Mouse (Mus musculus) kidney, postnatal 0 days (tissue): Measurements from ENCODE around the gene Rgs10. TPM values are rescaled to one million over a fixed set of nuclear protein-coding genes. Genes with fewer than 3 reads are reported as not detected.

Source experiments
- ATAC-seq: fragments of 200-750 bp; cut with Nextera tagmentation; replicated peaks from 2 replicates; pipeline ENCODE4 v1.8.0; 2017; ENCODE audit warnings: low read depth, moderate number of reproducible peaks, moderate TSS enrichment, moderate library complexity; ENCODE audit not compliant: low FRiP score
- DNase-seq: peaks from one replicate; pipeline ENCODE4 v3.0.0-alpha.2; 2016; ENCODE audit warnings: low spot score
- H3K27ac ChIP-seq: fragments of 300-500 bp; sonication (generic); 2 replicates; pipeline ENCODE4 v1.5.1; 2014; ENCODE audit warnings: mild to moderate bottlenecking
- H3K27me3 ChIP-seq: fragments of 300-500 bp; sonication (generic); 2 replicates; pipeline ENCODE4 v1.6.1; 2014; ENCODE audit warnings: low read length, mixed read lengths; ENCODE audit not compliant: insufficient read depth
- H3K36me3 ChIP-seq: fragments of 300-500 bp; sonication (generic); 2 replicates; pipeline ENCODE4 v1.6.1; 2014; ENCODE audit warnings: low read length, mixed read lengths; ENCODE audit not compliant: insufficient read depth
- H3K4me1 ChIP-seq: fragments of 300-500 bp; sonication (generic); replicated peaks from 2 replicates; pipeline ENCODE4 v1.6.1; 2014; ENCODE audit warnings: antibody characterized with exemption, low read length, mixed read lengths; ENCODE audit not compliant: insufficient read depth
- H3K4me2 ChIP-seq: fragments of 300-500 bp; sonication (generic); 2 replicates; pipeline ENCODE4 v1.6.1; 2014; ENCODE audit warnings: mild to moderate bottlenecking, low read length, moderate library complexity, mixed read lengths
- H3K4me3 ChIP-seq: fragments of 300-500 bp; sonication (generic); replicated peaks from 2 replicates; pipeline ENCODE4 v1.5.1; 2014; ENCODE audit warnings: low read depth, low read length
- H3K9ac ChIP-seq: fragments of 300-500 bp; sonication (generic); 2 replicates; pipeline ENCODE4 v1.6.1; 2014; ENCODE audit warnings: low read depth, low read length
- H3K9me3 ChIP-seq: fragments of 300-500 bp; sonication (generic); replicated peaks from 2 replicates; pipeline ENCODE4 v1.6.1; 2016; ENCODE audit warnings: low read length, inconsistent platforms, mixed read lengths
- CTCF ChIP-seq: IDR thresholded peaks from 2 replicates; pipeline ENCODE4 v1.5.1; 2016; ENCODE audit warnings: antibody characterized with exemption, low read depth, mild to moderate bottlenecking, moderate library complexity
- WGBS: fragments of 180-500 bp; shearing (Covaris S2); extraction: QIAGEN DNeasy Blood & Tissue Kit; methylation state at CpG from one replicate; pipeline ENCODE4 v1.1.7; 2014; 5-methylcytosine and 5-hydroxymethylcytosine counted together
- polyA plus RNA-seq: library from polyadenylated mRNA; unstranded; fragments of >200 nt; fragmentation: Nextera tagmentation; extraction: Ambion mirVana; gene quantifications from 2 replicates; pipeline ENCODE4 v1.2.1, GENCODE M21; 2015

Gene Rgs10
- polyA plus RNA-seq, 1 experiment from 2014 or later = 6.6 TPM

DNA sequence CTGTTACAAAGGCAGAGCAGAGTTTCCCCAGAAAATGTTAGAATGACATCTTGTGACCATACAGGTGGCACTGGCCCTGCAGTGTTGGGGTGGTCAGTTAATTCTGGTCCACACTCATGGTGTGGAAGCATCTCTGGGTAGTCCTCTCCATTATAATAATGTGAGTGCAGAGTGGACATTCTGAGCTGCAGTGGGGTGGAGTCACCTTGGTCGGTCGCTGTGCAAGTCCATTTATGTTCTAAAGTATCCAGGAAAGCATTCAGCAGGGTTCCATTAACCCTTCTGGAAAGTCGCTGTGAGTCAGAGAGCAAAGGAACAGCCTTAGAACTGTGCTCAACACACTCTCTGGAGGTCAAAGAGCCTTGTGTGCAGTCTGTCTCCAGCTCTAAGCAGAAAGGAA is 65.8 kb downstream of the Rgs10 start:
- no peak for TF ChIP-seq CTCF
- no peak overlapping the region for H3K4me2 ChIP-seq
- no peaks in the 10 kb centered on the region for H3K4me1 ChIP-seq
- WGBS = 68% methylated on average over 3 of the region's 3 CpGs
- DNase-seq (no peak), ATAC-seq (no peak)
- no peak overlapping the region for H3K4me3 ChIP-seq
- no peaks in the 10 kb centered on the region for H3K9me3 ChIP-seq
- no peaks in the 10 kb centered on the region for H3K36me3 ChIP-seq
- no peaks in the 10 kb centered on the region for H3K27me3 ChIP-seq
- no peak overlapping the region for H3K9ac ChIP-seq
- no peak overlapping the region for H3K27ac ChIP-seq

- TF ChIP-seq CTCF = no peak
- H3K4me2 ChIP-seq = no peak overlapping the region
- no peaks in the 10 kb centered on the region for H3K27me3 ChIP-seq
- H3K4me3 ChIP-seq = no peak overlapping the region
- no peaks in the 10 kb centered on the region for H3K36me3 ChIP-seq
- WGBS = 55% methylated on average over 4 of the region's 5 CpGs
- H3K27ac ChIP-seq = no peak overlapping the region
- H3K9me3 ChIP-seq = no peaks in the 10 kb centered on the region
- ATAC-seq (no peak), DNase-seq (no peak)
- no peak overlapping the region for H3K9ac ChIP-seq
- no peaks in the 10 kb centered on the region for H3K4me1 ChIP-seq
Measured at GRCm38 (mm10) chr7:128351176-128351575, 67.4 kb downstream of the Rgs10 start.

DNA sequence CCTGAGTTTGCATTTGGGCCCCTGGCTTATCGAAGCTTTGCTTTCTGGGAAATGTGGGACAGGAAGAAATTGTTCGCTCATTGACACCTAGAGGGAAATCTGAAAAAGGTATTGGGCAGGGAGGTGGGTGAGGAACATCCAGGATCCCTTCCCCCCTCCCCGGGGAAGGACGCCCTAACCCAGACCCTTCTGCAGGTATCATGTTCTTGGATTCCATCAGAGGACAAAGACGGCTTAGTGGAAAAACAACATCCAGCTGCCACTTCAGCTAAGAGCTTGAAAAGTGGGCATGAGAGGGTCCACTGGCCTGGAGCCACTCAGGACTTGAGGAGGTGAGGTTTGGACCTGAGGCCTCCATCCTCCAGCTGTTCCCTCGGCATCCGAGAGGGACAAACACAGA is 68.2 kb downstream of the Rgs10 start:
- no peak for TF ChIP-seq CTCF
- 49% methylated on average over 7 of the region's 7 CpGs for WGBS

DNA sequence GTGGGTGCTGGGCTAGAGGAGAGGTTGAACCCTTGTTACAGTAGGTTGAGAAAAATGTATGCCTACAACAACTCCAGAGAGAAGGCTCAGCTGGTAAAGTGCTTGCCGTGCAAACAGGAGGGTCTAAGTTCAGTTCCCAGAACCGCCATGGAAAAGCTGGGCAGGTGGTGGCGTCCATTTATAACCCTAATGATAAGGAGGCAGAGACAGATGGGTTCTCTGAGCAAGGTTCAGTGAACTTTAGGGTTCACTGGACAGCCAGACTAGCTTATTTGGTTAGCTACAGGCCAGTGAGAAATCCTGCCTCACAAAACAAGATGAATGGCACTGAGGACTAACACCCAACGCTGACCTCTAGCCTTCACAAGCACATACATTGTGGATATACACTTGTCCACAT is 68.8 kb downstream of the Rgs10 start:
- H3K27me3 ChIP-seq = no peaks in the 10 kb centered on the region
- H3K4me3 ChIP-seq = no peak overlapping the region
- no peak for DNase-seq
- no peaks in the 10 kb centered on the region for H3K4me1 ChIP-seq
- 48% methylated on average over 4 of the region's 4 CpGs for WGBS
- no peaks in the 10 kb centered on the region for H3K9me3 ChIP-seq
- H3K27ac ChIP-seq = no peak overlapping the region
- TF ChIP-seq CTCF = no peak
- H3K36me3 ChIP-seq = no peaks in the 10 kb centered on the region
- H3K4me2 ChIP-seq = no peak overlapping the region
- no peak for ATAC-seq
- H3K9ac ChIP-seq = no peak overlapping the region

More for the DNA sequence above, 68.2 kb downstream of the Rgs10 start:
- DNase-seq (no peak), ATAC-seq (no peak)
- Histone ChIP-seq H3K9ac (no peak overlapping the region), H3K4me1 (no peaks in the 10 kb centered on the region), H3K9me3 (no peaks in the 10 kb centered on the region), H3K4me3 (no peak overlapping the region), H3K27me3 (no peaks in the 10 kb centered on the region), H3K27ac (no peak overlapping the region), H3K4me2 (no peak overlapping the region), H3K36me3 (no peaks in the 10 kb centered on the region)

DNA sequence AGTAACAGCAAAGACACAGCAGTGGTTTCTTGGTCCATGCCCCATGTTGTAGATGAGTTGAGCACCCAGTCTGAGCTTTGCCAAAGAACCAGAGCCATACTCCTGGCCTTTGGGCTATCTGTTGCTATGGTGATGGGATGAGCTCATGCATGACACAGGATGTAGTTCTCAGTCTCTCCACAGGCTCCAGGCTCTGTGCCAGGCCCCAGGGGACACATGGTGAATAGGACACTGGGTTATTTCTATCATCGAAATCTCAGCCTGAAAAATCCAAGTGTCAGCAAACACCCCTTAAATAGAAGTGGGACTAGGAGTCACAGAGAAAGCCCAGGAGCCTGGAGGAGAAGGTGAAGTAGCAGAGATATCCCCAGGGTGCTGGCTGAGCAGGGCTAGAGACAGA is 70.0 kb downstream of the Rgs10 start:
- ATAC-seq (peak; percentile 68; the same call in 1 of the 2 replicates), DNase-seq (peak; percentile 69)
- H3K4me2 ChIP-seq = no peak overlapping the region
- H3K4me3 ChIP-seq = no peak overlapping the region
- H3K9ac ChIP-seq = no peak overlapping the region
- no peaks in the 10 kb centered on the region for H3K4me1 ChIP-seq
- H3K27ac ChIP-seq = no peak overlapping the region
- no peaks in the 10 kb centered on the region for H3K36me3 ChIP-seq
- H3K27me3 ChIP-seq = no peaks in the 10 kb centered on the region
- TF ChIP-seq CTCF = no peak
- H3K9me3 ChIP-seq = no peaks in the 10 kb centered on the region
- 52% methylated on average over 1 of the region's 1 CpGs for WGBS

DNA sequence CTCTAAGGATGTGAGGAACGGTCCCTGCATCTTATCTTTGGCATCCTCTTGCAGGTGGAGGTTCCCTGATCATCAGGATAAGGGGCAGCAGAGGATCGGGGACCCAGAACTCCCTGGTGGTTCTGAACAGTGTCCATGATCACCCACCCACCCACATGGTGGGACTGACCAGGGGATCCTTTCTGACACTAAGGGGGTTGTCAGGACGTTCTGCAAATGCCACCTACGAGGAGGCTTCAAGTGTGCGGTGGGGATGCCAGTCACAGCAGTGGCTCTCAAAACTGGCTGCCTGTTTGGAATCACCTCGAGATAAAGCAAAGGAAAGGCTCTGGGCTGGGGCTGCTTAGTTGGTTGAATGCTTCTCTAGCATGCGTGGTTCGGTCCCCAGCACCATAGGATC is 71.6 kb downstream of the Rgs10 start:
- no peaks in the 10 kb centered on the region for H3K27me3 ChIP-seq
- no peak overlapping the region for H3K9ac ChIP-seq
- H3K4me1 ChIP-seq = no peaks in the 10 kb centered on the region
- WGBS = 79% methylated on average over 8 of the region's 8 CpGs
- H3K9me3 ChIP-seq = no peaks in the 10 kb centered on the region
- no peak overlapping the region for H3K4me3 ChIP-seq
- no peaks in the 10 kb centered on the region for H3K36me3 ChIP-seq
- DNase-seq (no peak), ATAC-seq (no peak)
- no peak overlapping the region for H3K27ac ChIP-seq
- no peak overlapping the region for H3K4me2 ChIP-seq
- no peak for TF ChIP-seq CTCF

DNA sequence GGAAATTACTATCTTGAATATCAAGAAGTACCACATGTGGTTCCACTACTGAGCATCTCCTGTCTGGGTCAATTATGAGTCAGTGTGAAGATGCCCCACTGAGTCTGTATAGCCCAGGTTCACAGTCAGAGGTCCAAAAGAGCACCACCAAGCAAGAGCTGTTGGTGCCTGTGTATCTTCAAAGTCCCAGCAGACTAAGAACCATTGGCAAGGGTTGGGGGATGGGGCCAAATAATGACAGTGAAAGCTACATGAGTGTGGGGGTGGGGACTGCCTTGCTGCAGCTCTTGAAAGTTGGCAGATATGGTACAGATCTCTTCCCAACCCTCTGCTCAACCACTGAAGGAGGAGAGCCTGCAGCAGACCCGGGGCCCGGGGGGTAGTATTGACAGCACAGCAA is 72.0 kb downstream of the Rgs10 start:
- WGBS = 58% methylated on average over 2 of the region's 2 CpGs
- no peak overlapping the region for H3K4me2 ChIP-seq

More for the DNA sequence above, 72.0 kb downstream of the Rgs10 start:
- Histone ChIP-seq H3K27me3 (no peaks in the 10 kb centered on the region), H3K4me3 (no peak overlapping the region), H3K9me3 (no peaks in the 10 kb centered on the region), H3K4me1 (no peaks in the 10 kb centered on the region), H3K9ac (no peak overlapping the region), H3K27ac (no peak overlapping the region), H3K36me3 (no peaks in the 10 kb centered on the region)
- no peak for TF ChIP-seq CTCF
- no peak for ATAC-seq
- no peak for DNase-seq
